Mouse (Mus musculus): ENCODE results near the gene Gm45140.

The Gm45140 gene

DNA sequence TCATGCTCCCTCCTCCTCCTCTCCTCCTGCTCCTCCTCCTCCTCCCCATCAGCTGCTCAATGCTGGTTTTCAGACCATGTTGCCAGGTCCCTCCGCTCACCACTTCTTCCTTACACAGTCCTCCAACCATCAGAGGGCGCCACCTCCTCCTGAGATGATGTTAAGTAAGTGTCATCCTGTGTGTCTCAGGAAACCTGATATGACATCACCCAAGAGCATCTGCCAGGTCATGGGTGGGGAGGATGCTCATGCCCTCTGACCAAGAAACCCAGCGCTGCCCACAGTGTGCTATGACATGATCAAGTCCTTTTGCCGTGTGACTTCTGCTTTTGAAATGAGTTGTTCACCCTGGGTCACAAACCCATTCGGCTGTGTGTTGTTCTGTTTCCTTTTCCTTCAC, 92.8 kb downstream of the Gm45140 start:
- no peak for DNase-seq (ENCODE audit: low read depth, low spot score)

DNA sequence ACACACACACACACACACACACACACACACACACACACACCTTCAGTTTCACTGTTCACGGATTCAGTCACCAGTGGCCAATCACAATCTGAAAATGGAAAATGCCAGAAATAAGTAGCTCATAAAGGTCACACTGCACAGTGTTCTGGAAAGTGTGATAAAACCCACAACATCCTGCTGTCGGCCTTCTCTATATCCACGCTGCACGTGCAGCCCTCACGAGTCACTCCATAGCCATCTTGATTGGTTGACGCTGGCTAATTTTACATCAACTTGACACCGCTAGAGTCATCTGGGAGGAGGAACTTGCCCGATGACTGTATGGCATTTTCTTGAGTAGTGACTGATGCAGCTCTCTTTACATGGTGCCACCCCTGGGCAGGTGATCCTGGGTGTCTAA, 93.6 kb downstream of the Gm45140 start:
- DNase-seq (ENCODE audit: low read depth, low spot score): no peak

DNA sequence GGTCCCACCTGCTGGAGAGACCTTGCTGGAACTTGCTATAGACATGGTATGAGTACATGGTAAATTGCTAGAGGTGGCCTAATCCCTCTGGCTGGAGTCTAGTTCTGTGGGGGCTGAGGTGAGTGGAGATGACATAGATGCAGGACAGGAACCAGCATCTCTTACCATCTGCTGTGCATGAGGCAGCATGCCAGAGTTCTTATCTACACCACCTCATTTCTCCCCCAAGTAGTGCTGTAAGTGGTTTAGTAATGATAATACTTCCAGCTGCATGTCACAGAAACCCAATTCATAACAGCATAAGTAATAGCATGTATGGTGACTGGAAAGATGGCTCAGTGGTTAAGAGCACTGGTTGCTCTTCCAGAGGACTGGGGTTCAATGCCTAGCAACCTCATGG, 95.1 kb downstream of the Gm45140 start:
- DNase-seq (ENCODE audit: low read depth, low spot score): no peak

DNA sequence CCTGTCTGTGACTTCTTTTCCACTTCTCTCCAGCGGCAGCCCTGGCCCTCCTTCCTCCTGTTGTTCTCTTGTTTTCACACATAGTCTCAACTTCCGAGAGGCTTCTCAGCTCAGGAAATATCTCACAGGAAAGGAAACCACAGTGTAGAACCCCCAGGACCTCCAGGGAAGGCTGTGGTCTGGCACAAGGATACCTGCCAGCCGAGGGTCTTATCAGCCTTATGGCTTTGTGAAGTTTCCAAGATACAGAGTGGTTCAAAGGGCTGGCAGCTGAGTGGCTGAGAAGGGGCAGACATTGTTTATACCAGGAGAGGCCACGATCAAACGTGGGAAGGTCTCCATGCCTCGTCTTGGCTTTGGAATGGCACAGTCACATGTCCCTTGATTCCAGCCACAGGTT, 95.7 kb downstream of the Gm45140 start:
- DNase-seq (ENCODE audit: low read depth, low spot score): no peak

All from mesoderm, embryonic 11.5 days (tissue).